Mouse (Mus musculus): ENCODE results near the gene Fgfr1op. TPM values are rescaled to one million over a fixed set of nuclear protein-coding genes. Genes with fewer than 3 reads are reported as not detected.
"Not testable (repeated sequence)": the region's sequence is repeated elsewhere in the genome, so short reads cannot be mapped to it uniquely, and the experiment has no call there.

The Fgfr1op gene
- total RNA-seq (2014; rRNA removed; ENCODE audit: low replicate concordance) = 8.3 and 9.2 TPM in 2 replicates
- polyA plus RNA-seq (2015; fragmentation: Nextera tagmentation; extraction: Ambion mirVana) = 16.0 and 16.1 TPM in 2 replicates

DNA sequence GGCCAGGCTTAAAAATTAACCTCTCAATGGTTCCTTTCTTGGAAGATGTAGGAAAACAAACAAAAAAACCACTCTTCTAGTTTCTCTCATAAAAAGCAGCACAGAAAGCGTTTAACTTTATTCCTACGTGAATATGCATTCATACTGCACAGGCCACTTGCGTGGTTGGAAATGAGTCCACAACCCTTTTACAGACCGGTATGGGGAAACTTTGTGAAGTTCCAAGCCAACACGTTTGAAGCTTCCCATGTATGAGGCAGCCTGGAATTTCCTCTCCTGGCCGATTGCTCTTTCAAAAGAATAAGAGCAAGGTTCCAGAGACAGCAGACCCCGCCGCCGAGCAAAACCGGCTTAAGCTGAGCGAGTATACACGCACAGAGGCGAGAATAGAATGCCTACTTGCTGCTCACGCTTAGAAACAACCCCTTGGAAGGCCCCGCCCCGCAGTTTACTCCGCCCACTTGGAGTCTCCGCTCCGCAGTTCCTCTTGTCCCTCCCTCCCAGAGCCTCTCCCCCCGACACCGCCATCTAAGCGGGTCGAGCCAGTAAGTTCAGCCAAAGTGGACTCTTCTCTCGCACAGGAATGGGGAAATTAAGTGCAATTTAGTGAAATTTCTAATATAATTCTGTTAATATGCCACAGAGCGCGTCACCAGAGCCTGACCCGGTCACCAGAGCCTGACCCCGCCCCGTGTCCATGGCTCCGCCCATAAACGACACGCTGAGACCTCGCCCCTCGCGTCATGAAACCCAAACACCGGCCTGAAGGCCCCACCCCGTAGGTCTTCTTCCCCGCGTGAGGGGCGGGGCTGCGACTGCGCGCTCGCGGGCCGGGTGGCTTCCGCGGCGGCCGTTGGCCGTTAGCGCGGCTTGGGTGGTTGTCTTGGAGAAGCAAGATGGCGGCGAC, at the start of gene Fgfr1op:
Gene Fgfr1op, plus strand, starts transcription at position 801 of the 907 bp plus-strand sequence.
- peak within 1 kb of the TSS; percentile 53; the same call in 1 of the 2 replicates for H3K27ac ChIP-seq (ENCODE audit: low read depth)
- peak within 1 kb of the TSS; percentile 49 for H3K4me2 ChIP-seq (ENCODE audit: low read depth, low read length)
- peaks cover 11% of the 10 kb centered on the region for H3K36me3 ChIP-seq (replicated peaks; ENCODE audit: control insufficient read depth, insufficient read depth, low read length)
- peak within 1 kb of the TSS; percentile 58 for H3K4me3 ChIP-seq (ENCODE audit: low read depth, low read length)
- 3% methylated on average over 14 of the region's 55 CpGs for WGBS
- H3K9me3 ChIP-seq (replicated peaks; ENCODE audit: control insufficient read depth, low read length); H3K9ac ChIP-seq (replicated peaks; ENCODE audit: low read depth, low read length); DNase-seq (ENCODE audit: low spot score); H3K4me1 ChIP-seq (ENCODE audit: control insufficient read depth, insufficient read depth); H3K27me3 ChIP-seq (ENCODE audit: control insufficient read depth, insufficient read depth, low read length): not testable (repeated sequence)
- peak; percentile 98 for ATAC-seq (ENCODE audit: insufficient read depth, low read depth)

GRCm38 (mm10) chr17:8116378-8116777, 48.9 kb upstream of the Fgfr1op start:
- not testable (repeated sequence) for H3K4me1 ChIP-seq (ENCODE audit: control insufficient read depth, insufficient read depth); ATAC-seq (ENCODE audit: insufficient read depth, low read depth); H3K4me2 ChIP-seq (ENCODE audit: low read depth, low read length); H3K27me3 ChIP-seq (ENCODE audit: control insufficient read depth, insufficient read depth, low read length); H3K9me3 ChIP-seq (replicated peaks; ENCODE audit: control insufficient read depth, low read length); H3K9ac ChIP-seq (replicated peaks; ENCODE audit: low read depth, low read length); H3K36me3 ChIP-seq (replicated peaks; ENCODE audit: control insufficient read depth, insufficient read depth, low read length); DNase-seq (ENCODE audit: low spot score); H3K27ac ChIP-seq (ENCODE audit: low read depth); H3K4me3 ChIP-seq (ENCODE audit: low read depth, low read length)
- 71% methylated on average over 6 of the region's 11 CpGs for WGBS

DNA sequence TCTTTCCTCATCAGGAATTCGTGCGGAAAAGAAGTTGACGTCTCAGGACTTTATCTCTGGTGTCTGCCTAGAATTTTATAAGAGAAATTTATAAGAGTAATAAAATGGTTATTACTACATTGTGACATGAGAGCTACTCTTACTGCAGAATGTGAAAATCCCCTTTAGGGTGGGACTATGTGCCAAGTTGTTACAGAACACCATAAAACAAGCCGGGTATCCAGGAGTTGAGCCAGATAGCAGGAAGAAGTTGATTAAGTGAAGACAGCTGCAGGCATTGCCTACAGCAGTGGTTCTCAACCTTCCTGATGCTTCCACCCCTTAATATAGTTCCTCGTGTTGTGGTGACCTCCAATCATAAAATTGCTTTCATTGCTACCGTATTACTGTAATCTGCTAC, 48.4 kb upstream of the Fgfr1op start:
- DNase-seq (ENCODE audit: low spot score); H3K27ac ChIP-seq (ENCODE audit: low read depth); H3K9ac ChIP-seq (replicated peaks; ENCODE audit: low read depth, low read length); H3K4me1 ChIP-seq (ENCODE audit: control insufficient read depth, insufficient read depth); H3K36me3 ChIP-seq (replicated peaks; ENCODE audit: control insufficient read depth, insufficient read depth, low read length); H3K27me3 ChIP-seq (ENCODE audit: control insufficient read depth, insufficient read depth, low read length); H3K4me3 ChIP-seq (ENCODE audit: low read depth, low read length); ATAC-seq (ENCODE audit: insufficient read depth, low read depth); H3K4me2 ChIP-seq (ENCODE audit: low read depth, low read length); H3K9me3 ChIP-seq (replicated peaks; ENCODE audit: control insufficient read depth, low read length): not testable (repeated sequence)
- no CpG with 5 or more reads among the region's 6 CpGs for WGBS

- ATAC-seq (ENCODE audit: insufficient read depth, low read depth) = peak; percentile 89
- DNase-seq (ENCODE audit: low spot score); H3K9me3 ChIP-seq (replicated peaks; ENCODE audit: control insufficient read depth, low read length); H3K27me3 ChIP-seq (ENCODE audit: control insufficient read depth, insufficient read depth, low read length); H3K9ac ChIP-seq (replicated peaks; ENCODE audit: low read depth, low read length); H3K4me3 ChIP-seq (ENCODE audit: low read depth, low read length); H3K4me1 ChIP-seq (ENCODE audit: control insufficient read depth, insufficient read depth); H3K4me2 ChIP-seq (ENCODE audit: low read depth, low read length); H3K36me3 ChIP-seq (replicated peaks; ENCODE audit: control insufficient read depth, insufficient read depth, low read length): not testable (repeated sequence)
- WGBS = no CpG with 5 or more reads among the region's 3 CpGs
- H3K27ac ChIP-seq (ENCODE audit: low read depth) = peak overlapping the region; percentile 51; the same call in 1 of the 2 replicates
Observed at GRCm38 (mm10) chr17:8122974-8123373, 42.3 kb upstream of the Fgfr1op start.

DNA sequence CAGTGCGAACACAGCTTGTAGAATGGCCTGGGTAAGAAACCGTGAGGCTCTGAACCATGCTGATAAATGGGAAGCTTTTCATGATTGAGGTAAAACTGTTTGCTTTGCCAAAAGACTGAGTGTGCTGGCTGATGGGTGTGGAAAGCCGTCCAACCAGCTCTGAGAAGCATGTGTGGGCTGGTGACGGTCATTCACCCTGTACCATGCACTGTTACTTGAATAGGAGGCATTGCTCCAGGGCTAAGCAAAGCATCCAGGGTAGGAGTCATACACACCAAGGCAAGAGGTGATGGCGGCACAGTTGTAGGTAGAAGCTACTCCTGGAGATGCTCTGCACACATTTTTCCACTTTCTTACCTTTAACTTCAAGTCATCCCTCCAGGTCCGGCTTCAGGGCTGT, 40.7 kb upstream of the Fgfr1op start:
- H3K4me1 ChIP-seq (ENCODE audit: control insufficient read depth, insufficient read depth); H3K4me3 ChIP-seq (ENCODE audit: low read depth, low read length); H3K9me3 ChIP-seq (replicated peaks; ENCODE audit: control insufficient read depth, low read length); H3K27me3 ChIP-seq (ENCODE audit: control insufficient read depth, insufficient read depth, low read length); DNase-seq (ENCODE audit: low spot score); H3K9ac ChIP-seq (replicated peaks; ENCODE audit: low read depth, low read length); H3K36me3 ChIP-seq (replicated peaks; ENCODE audit: control insufficient read depth, insufficient read depth, low read length); ATAC-seq (ENCODE audit: insufficient read depth, low read depth); H3K27ac ChIP-seq (ENCODE audit: low read depth); H3K4me2 ChIP-seq (ENCODE audit: low read depth, low read length): not testable (repeated sequence)
- 100% methylated on average over 2 of the region's 6 CpGs for WGBS

DNA sequence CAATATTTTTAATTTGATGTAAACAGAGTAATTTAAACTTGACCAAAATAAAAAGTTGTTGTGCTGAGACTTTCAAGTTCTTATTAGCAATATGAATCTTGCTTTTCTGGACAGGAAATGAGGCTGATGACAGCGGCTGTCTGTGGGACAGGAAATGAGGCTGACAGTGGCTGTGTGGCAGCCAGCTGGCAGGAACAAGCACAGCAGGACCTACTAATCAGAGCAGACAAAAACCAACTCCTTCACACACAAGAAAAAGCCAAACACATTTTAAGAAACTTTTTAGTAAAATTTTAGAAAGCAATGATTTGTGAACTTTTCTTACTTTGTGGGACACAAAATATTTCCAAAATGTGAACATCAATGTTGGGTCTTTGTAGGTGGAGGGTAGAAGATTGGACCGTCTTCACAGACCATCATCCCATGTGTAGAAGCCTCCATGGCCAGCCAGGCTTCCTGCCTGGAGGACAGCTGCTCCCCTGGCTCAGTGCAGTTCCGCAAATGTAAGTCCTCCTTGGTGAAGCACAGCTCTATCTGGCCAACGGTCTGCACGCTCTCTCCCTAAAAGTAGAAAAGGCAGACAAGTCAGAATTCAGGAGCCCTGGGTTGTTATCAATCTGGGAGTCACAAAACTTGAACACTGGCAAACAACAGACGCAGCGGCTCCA, 36.8 kb upstream of the Fgfr1op start:
- ATAC-seq (ENCODE audit: insufficient read depth, low read depth); H3K27ac ChIP-seq (ENCODE audit: low read depth); DNase-seq (ENCODE audit: low spot score); H3K4me1 ChIP-seq (ENCODE audit: control insufficient read depth, insufficient read depth); H3K4me3 ChIP-seq (ENCODE audit: low read depth, low read length); H3K9me3 ChIP-seq (replicated peaks; ENCODE audit: control insufficient read depth, low read length); H3K9ac ChIP-seq (replicated peaks; ENCODE audit: low read depth, low read length); H3K27me3 ChIP-seq (ENCODE audit: control insufficient read depth, insufficient read depth, low read length); H3K4me2 ChIP-seq (ENCODE audit: low read depth, low read length); H3K36me3 ChIP-seq (replicated peaks; ENCODE audit: control insufficient read depth, insufficient read depth, low read length): not testable (repeated sequence)
- WGBS = 71% methylated on average over 1 of the region's 7 CpGs

- not testable (repeated sequence) for DNase-seq (ENCODE audit: low spot score); H3K4me1 ChIP-seq (ENCODE audit: control insufficient read depth, insufficient read depth); H3K9me3 ChIP-seq (replicated peaks; ENCODE audit: control insufficient read depth, low read length); H3K9ac ChIP-seq (replicated peaks; ENCODE audit: low read depth, low read length); H3K36me3 ChIP-seq (replicated peaks; ENCODE audit: control insufficient read depth, insufficient read depth, low read length); H3K27ac ChIP-seq (ENCODE audit: low read depth); ATAC-seq (ENCODE audit: insufficient read depth, low read depth); H3K4me2 ChIP-seq (ENCODE audit: low read depth, low read length); H3K27me3 ChIP-seq (ENCODE audit: control insufficient read depth, insufficient read depth, low read length); H3K4me3 ChIP-seq (ENCODE audit: low read depth, low read length)
- WGBS = 88% methylated on average over 9 of the region's 9 CpGs
Observed at GRCm38 (mm10) chr17:8129578-8129977, 35.7 kb upstream of the Fgfr1op start.

GRCm38 (mm10) chr17:8130849-8131248, 34.5 kb upstream of the Fgfr1op start:
- H3K9ac ChIP-seq (replicated peaks; ENCODE audit: low read depth, low read length); H3K36me3 ChIP-seq (replicated peaks; ENCODE audit: control insufficient read depth, insufficient read depth, low read length); H3K9me3 ChIP-seq (replicated peaks; ENCODE audit: control insufficient read depth, low read length); H3K4me2 ChIP-seq (ENCODE audit: low read depth, low read length); H3K27ac ChIP-seq (ENCODE audit: low read depth); H3K27me3 ChIP-seq (ENCODE audit: control insufficient read depth, insufficient read depth, low read length); H3K4me3 ChIP-seq (ENCODE audit: low read depth, low read length); ATAC-seq (ENCODE audit: insufficient read depth, low read depth); H3K4me1 ChIP-seq (ENCODE audit: control insufficient read depth, insufficient read depth); DNase-seq (ENCODE audit: low spot score): not testable (repeated sequence)
- WGBS = no CpG with 5 or more reads among the region's 6 CpGs

All from heart, postnatal 0 days (tissue).